Mouse (Mus musculus): ENCODE results near the gene Emc10. TPM values are rescaled to one million over a fixed set of nuclear protein-coding genes. Genes with fewer than 3 reads are reported as not detected.
A peak's percentile ranks its signal among the peaks of the same experiment; 100 is the strongest.

Emc10 gene
- total RNA-seq, 2 experiments from 2014 or later = 157 to 169 TPM

DNA sequence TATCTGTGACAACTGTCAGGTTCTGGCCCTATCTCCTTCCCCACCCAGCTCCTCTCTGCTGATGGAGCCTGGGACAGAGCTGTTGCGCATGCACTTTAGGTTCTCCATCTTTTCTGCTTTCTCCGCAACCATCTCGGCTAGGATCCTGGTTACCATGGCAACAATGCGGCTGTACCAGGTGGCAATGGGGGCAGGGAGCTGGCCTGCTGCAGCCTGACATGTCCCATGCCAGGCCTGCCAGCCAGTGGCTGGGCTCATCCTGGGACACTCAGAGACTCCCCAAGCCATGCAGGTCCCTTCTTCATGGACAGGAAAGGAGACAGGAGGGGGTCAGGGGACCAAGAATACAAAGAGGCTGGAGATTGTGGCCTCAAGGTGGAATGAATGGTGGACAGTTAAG is 31.8 kb downstream of the Emc10 start:
- peak; percentile 80 to 85 for DNase-seq (ENCODE audit: low spot score in 2 of 2)

DNA sequence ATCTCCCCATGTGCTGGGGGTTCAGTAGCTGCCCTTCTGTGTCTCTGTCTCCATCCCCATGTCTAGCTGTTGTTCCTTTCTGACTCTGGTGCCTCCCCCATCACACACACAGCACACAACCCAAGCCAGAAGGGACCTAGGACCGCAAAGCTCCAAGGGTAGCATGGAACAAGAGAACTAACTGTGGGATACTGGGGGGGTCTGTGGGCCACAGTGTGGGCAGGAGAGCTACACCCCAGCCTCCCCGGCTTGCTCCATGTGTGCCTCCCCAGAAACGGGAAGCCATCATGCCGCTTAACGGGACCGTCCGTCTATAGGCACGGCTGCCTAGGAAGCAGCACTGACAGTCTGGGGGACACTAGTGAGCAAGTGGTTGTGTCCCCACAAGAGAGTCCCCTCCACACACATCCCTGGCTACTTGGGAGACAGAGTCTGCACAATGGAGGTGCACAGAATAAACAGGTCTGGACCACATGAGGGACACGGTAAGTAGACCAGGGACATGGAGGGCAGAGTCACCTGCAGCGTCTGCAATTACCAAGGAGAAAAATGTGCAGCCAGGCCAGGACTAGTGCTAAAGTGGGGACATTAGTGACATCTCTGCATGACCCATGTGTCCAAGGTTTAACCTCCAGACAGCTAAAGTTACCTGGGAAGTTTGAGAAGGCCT is 32.6 kb downstream of the Emc10 start:
- DNase-seq (ENCODE audit: low spot score in 2 of 2) = peak in 1 of 2 experiments; percentile 46

DNA sequence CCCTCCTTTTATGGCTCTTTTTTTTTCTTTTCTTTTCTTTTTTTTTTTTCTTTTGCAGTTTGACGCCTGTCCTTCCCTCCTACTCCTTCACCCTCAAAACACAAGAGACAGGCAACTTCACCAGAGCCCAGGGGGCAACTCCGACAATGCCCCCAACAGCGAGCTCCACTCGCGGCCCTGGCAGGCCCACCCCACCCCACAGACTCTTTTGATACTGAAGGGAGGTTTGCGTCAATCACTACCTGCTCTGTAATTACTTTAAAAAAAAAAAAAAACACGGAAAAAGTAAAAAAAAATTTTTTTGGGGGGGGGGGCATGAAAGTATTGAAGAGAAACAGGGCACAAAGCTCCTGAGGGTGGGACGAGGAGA is 33.3 kb downstream of the Emc10 start:
- no peak for DNase-seq (ENCODE audit: low spot score in 2 of 2)

DNA sequence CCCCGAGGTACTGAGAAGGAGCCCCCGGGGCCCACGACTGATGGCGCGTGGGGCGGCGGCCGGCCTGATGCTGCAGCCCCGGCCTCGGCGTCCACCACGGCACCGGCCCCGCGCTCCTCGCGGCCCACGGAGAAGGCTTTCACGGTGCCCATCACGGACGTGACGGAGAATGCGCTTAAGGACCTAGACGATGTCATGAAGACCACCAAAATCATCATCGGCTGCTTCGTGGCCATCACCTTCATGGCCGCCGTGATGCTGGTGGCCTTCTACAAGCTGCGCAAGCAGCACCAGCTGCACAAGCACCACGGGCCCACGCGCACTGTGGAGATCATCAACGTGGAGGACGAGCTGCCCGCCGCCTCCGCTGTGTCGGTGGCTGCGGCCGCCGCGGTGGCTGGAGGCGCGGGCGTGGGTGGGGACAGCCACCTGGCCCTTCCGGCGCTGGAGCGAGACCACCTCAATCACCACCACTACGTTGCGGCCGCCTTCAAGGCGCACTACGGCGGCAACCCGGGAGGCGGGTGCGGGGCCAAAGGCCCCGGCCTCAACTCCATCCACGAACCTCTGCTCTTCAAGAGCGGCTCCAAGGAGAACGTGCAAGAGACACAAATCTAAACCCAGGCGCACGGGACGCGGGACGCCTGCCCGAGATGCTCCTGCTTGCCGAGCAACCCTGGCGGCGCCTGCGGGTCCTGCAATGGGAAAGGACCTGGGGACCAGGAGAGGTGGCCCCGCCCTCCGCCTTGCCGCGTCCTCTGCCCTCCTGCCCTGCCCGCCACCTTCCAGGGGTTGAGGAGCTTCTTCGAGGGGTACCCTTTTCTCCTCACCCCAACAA is 33.9 kb downstream of the Emc10 start:
- peak; percentile 17 to 60 for DNase-seq (ENCODE audit: low spot score in 2 of 2)

DNA sequence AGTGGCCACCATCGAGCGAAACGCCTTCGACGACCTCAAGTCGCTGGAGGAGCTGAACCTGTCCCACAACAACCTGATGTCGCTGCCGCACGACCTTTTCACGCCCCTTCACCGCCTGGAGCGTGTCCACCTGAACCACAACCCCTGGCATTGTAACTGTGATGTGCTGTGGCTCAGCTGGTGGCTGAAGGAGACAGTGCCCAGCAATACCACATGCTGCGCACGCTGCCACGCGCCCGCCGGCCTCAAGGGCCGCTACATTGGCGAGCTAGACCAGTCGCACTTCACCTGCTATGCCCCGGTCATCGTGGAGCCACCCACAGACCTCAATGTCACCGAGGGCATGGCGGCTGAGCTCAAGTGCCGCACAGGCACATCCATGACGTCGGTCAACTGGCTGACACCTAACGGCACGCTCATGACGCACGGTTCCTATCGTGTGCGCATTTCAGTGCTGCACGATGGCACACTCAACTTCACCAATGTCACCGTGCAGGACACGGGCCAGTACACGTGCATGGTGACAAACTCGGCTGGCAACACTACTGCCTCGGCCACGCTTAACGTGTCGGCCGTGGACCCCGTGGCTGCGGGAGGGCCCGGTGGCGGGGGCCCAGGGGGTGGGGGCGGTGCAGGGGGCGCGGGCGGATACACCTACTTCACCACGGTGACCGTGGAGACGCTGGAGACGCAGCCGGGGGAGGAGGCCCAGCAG is 34.7 kb downstream of the Emc10 start:
- peak in 1 of 2 experiments; percentile 7 for DNase-seq (ENCODE audit: low spot score in 2 of 2)

DNA sequence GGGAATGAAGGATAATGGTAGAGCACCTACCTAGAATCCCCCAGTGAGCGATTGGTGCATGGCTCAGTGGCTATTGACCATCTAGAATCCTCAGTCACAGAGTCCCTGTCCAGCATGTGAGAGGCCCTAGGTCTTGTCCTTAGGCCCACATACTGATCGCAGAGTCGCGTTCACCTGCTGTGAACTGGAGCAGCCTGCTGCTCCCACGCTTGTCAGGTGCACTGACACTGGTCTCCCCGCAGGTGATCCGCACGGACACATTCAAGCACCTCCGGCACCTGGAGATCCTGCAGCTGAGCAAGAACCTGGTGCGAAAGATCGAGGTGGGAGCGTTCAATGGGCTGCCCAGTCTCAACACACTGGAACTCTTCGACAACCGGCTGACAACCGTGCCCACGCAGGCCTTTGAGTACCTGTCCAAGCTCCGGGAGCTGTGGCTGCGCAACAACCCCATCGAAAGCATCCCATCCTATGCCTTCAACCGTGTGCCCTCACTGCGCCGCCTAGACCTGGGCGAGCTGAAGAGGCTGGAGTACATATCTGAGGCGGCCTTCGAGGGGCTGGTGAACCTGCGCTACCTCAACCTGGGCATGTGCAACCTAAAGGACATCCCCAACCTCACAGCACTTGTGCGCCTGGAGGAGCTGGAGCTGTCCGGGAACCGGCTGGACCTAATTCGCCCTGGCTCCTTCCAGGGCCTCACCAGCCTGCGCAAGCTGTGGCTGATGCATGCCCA is 35.4 kb downstream of the Emc10 start:
- peak; percentile 11 to 26 for DNase-seq (ENCODE audit: low spot score in 2 of 2)

DNA sequence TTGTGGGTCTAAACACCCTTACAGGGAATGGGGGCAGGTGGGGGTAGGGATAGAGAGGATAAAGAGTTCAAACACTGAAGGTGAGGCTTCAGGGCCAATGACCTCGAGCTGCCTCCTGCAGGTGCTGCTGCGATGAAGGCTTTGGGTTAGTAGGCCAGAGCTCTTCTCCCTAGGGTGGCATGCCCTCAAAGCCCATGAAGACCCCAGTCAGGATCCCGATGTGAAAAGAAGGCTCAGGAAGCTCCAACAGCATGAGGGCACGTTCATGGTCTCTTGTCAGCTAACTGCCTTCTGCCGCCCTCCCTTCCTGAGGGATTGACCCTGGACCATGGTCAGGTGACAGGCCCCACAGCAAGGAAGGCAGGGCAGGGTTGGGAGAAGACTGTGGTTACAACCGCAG is 36.3 kb downstream of the Emc10 start:
- DNase-seq (ENCODE audit: low spot score in 2 of 2) = peak in 1 of 2 experiments; percentile 12

DNA sequence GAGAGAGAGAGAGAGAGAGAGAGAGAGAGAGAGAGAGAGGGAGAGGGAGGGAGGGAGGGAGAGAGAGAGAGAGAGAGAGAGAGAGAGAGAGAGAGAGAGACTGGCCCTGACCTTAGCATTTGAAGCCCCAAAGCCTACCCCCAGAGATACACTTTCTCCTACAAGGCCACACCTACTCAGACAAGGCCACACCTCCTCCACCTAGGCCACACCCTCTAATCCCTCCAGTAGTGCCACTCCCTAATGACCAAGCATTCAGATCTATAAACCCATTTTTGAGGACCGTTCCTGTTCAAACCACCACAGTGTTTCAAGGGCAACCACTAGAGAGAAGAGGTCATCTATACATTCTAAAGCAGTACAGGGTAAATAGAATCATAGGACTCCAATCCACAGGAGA is 40.0 kb downstream of the Emc10 start:
- peak in 1 of 2 experiments; percentile 8 for DNase-seq (ENCODE audit: low spot score in 2 of 2)

DNA sequence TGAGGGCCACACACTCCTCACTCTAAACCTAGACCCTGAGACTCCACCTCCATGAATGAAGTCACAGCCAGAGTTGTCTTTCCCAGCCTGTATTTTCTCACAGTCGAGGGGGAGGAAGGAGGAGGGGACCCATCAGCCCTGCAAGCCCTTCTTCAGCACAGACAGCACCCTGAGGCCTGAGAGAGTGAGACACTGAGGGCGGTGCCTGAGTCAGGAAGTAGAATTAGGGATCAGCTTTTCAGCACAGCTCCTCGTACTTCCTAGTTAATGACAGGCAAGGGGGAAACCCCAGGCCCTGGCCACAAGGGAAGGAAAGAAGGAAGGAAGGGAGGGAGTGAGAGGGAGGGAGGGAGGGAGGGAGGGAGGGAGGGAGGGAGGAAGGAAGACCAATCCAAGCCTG is 43.1 kb downstream of the Emc10 start:
- DNase-seq (ENCODE audit: low spot score in 2 of 2) = no peak

DNA sequence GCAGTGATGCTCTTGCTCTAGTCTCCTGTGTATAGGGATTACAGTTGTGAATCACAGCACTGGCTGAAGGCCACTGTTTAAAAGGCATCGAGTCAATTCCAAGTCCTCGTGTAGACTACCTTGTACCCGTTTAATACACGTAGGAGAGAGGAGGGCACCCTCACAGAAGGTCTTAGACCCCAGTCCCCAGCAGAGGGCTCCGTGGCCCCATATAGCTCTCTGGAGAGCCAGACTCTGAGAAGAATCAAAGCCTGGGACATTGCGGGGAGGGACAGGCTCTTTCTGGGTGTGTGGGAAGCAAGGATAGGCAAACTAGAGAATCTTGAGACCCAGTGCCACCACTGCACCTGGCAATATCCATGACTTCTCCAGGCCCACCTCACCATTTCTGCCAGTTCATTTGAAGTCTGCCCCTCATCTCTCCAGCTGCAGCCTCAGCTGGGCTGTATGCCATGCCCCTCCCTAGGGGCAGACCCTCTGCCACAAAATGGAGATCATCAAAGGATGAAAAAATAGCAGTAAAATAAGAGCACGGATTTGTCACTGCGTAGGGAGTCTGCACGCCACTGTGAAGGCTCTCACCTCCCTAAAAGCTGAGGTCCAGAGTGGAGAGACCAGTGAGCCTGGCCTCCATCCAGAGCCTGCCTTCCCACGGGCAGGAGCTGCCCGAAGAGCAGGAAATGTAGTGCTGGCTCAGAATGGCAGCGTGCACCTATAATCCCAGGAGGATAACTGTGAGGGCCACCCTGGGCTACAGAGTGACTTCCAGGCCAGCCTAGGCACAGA is 50.1 kb downstream of the Emc10 start:
- DNase-seq (ENCODE audit: low spot score in 2 of 2) = no peak

DNA sequence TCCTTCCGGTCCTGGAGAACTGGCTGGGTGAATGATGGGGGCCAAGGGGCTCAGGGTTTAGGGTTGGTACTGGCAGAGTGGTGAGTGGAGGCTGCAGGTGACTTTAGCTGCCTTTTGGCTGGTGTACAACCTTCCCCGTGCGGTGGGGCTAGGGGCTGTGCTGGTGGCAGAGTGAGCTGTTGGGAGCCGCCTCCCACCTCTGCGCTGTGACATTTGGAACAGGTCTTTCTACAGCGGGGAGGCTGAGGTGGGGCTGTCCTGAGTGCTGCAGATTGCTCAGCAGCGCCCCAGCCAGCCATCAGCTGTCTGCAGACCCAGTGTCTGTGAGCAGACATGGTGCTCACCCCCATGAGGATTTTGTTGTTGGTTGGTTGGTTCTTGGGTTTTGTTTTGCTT is 50.8 kb downstream of the Emc10 start:
- no peak for DNase-seq (ENCODE audit: low spot score in 2 of 2)

DNA sequence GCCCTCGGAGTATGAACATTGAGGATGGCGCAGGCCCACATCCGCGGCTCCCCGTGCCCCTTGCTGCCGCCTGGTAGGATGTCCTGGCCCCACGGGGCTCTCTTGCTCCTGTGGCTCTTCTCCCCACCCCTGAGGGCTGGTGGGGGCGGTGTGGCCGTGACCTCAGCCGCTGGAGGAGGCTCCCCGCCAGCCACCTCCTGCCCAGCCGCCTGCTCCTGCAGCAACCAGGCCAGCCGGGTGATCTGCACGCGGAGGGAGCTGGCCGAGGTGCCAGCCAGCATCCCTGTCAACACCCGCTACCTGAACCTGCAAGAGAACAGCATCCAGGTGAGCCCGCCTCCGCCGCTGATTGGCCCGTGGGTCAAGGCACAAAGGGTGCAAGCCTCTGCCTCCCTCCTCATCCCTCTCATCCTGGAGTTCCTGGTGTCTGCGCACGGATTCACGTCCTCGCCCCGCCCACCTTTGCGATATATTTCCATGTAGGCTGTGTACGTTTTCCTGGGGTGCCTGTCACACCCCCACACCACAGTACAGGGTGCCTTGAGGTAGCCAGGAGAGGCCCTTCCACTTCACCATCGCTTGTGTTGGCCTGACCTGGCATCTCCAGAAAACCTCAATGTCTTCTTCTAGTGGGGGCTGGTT is 51.3 kb downstream of the Emc10 start:
- DNase-seq (ENCODE audit: low spot score in 2 of 2) = no peak

DNA sequence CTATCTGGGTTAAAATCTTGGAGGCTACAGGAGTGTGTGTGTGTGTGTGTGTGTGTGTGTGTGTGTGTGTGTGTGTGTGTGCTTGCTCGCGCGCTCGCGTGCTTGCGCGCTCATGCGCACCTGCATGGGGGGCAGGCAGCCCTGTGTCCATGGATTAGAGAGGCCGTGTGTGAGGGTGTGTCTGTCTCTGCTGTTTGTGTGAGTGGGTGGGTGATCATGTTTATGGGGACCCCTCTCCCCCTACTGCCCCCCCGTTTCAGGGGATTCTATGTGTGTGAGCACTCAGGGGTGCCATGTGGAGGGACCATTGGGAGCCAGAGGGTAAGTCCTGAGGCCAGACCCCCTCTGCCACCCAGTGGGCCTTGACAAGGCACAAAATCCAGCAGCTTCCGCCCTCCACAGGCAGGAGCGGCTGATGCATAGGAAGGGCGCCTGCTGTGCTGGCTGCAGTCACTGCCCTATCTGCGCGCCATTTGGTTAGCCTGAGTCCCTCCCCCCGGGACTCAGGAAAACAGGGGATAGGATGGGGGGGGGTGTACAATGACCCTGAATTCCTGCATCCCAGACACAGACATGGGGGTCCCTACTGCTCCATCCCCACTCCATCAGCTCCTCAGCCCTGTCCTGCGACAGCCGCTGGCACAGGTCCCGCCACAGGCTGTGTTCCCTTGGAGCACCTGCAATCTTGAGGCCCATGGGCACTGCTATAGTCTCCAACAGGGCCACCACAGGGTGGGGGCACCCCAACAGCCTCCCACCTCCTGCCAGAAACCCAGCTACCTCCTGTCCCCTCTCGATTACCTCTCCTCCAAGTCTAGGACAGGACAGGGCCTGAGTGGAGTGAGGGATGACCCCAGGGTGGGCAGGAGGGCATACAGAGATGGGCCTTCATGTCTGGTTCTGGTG is 52.8 kb downstream of the Emc10 start:
- peak in 1 of 2 experiments; percentile 60 for DNase-seq (ENCODE audit: low spot score in 2 of 2)

DNA sequence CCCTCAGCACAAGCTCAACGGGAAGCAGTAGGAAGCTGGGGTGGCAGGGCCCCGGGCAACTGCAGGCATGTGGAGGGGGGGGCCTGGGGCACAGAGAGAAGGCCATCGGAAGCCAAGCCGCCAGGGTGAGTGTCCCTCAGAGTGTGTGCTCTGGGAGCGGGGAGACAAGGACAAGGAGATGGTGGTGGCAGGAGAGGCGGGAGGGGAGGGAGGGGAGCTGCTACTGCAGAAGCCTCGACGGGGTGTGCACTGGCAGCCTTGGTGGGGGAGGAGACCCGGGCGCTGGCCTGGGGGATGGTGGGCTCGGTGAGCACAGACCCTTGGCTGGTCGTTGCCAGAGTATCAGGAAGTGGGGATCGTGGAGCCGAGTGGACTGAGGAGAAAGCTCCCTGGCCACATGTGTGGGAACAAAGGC is 53.9 kb downstream of the Emc10 start:
- peak; percentile 58 to 68 for DNase-seq (ENCODE audit: low spot score in 2 of 2)

DNA sequence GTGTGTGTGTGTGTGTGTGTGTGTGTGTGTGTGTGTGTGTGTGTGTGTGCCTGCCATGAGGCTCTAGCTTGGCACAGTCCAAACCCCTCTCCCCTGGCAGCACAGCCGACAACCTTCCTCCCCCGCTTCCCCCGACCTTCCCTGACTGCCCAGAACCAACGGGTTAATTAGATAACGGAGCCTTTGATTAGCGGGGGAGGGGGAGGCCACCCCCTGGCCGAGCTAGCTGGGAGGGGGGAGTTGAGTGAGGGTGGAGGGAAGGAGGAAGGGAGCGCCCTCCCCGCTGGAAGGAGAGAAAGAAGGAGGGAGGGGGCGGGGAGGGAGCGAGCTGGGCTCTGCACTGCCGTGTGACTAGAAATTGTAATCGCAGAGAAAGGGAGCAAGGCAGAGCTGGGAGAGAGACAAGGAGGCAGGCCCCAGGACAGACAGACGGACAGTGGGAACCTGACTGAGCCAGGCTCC is 54.6 kb downstream of the Emc10 start:
- peak; percentile 75 to 76 for DNase-seq (ENCODE audit: low spot score in 2 of 2)

DNA sequence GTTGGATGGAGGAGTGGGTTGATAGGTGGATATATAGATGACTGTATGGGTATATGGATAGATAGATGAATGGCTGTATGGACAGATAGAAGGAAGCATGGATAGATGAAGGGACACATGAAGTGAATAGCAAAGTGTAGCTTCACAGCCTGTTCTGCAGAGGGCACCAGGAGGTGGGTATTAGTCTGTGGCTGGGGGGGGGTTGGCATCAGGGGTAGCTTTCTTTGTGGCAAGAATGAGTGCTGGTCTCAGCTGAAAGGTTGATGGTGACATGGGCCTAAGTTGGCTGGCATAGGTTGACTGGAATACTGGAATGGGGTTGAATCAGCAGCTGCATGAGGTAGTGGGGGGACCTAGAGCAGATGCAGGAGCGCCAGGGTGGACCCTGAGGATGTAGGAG is 55.1 kb downstream of the Emc10 start:
- DNase-seq (ENCODE audit: low spot score in 2 of 2) = no peak

DNA sequence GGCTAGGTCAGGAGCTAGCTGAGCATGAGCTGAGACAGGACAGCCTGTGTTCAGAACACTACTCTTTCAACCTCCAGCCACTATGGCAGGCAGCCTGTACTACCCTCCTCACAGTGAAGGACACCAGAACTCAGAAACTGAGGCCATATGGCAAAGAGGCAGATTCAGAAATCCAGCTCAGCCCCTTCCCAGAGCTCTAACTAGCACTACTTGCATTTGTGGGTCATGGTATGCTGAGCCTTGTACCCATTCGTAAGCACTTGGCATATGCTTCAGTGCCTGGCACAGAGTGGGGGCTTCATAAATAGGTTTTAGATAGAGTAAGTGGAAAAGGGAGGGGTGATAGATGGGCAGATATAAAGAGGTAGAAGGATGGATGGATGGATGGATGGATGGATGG is 55.9 kb downstream of the Emc10 start:
- no peak for DNase-seq (ENCODE audit: low spot score in 2 of 2)

Measured in layer of hippocampus, postnatal 10 days (tissue).